Mouse (Mus musculus) small intestine, adult 2 months (tissue): ENCODE measurements around the gene Ankrd61. TPM values are rescaled to one million over a fixed set of nuclear protein-coding genes. Genes with fewer than 3 reads are reported as not detected.
A peak's percentile ranks its signal among the peaks of the same experiment; 100 is the strongest.

Experiments used
- H3K27ac ChIP-seq: fragments of 200-500 bp; 2 replicates; pipeline ENCODE4 v1.5.1; 2012; ENCODE audit warnings: low read depth, low read length, control low read depth, inconsistent platforms; ENCODE audit not compliant: insufficient read depth
- H3K27me3 ChIP-seq: fragments of 200-500 bp; 2 replicates; pipeline ENCODE4 v1.6.1; 2012; ENCODE audit warnings: mild to moderate bottlenecking, moderate library complexity, low read length, inconsistent platforms; ENCODE audit not compliant: control insufficient read depth, insufficient read depth
- H3K36me3 ChIP-seq: fragments of 200-500 bp; 2 replicates; pipeline ENCODE4 v1.6.1; 2012; ENCODE audit warnings: mild to moderate bottlenecking, low read length, control low read depth, inconsistent platforms; ENCODE audit not compliant: control insufficient read depth, insufficient read depth
- H3K4me1 ChIP-seq: fragments of 200-500 bp; 2 replicates; pipeline ENCODE4 v1.6.1; 2012; ENCODE audit warnings: low read length, inconsistent platforms, mixed read lengths; ENCODE audit not compliant: control insufficient read depth, insufficient read depth, insufficient read length
- H3K4me3 ChIP-seq: fragments of 200-500 bp; 2 replicates; pipeline ENCODE4 v1.5.1; 2012; ENCODE audit warnings: low read depth, mild to moderate bottlenecking, control low read depth, inconsistent platforms, low read length, moderate library complexity
- CTCF ChIP-seq: fragments of 200-500 bp; IDR thresholded peaks from 2 replicates; pipeline ENCODE4 v1.5.1; 2012; ENCODE audit warnings: low read depth, mild to moderate bottlenecking, control low read depth, inconsistent platforms, low read length, moderate library complexity, mixed read lengths; ENCODE audit not compliant: insufficient replicate concordance, insufficient read length; ENCODE audit errors: extremely low read depth
- POLR2A ChIP-seq: fragments of 200-500 bp; IDR thresholded peaks from 2 replicates; pipeline ENCODE4 v1.6.1; 2012; ENCODE audit warnings: low read depth, mild to moderate bottlenecking, control low read depth, inconsistent platforms, low read length, moderate library complexity
- WGBS: fragments of 180-500 bp; shearing (Covaris S2); methylation state at CpG from one replicate; pipeline ENCODE4 v1.1.7; 2018; 5-methylcytosine and 5-hydroxymethylcytosine counted together
- polyA plus RNA-seq: library from polyadenylated mRNA; depleted of rRNA; stranded (reverse); fragments of >200 nt; gene quantifications from 2 replicates; pipeline ENCODE4 v1.2.3, GENCODE M21; 2012

Ankrd61 gene
- polyA plus RNA-seq, 1 experiment: not detected

DNA sequence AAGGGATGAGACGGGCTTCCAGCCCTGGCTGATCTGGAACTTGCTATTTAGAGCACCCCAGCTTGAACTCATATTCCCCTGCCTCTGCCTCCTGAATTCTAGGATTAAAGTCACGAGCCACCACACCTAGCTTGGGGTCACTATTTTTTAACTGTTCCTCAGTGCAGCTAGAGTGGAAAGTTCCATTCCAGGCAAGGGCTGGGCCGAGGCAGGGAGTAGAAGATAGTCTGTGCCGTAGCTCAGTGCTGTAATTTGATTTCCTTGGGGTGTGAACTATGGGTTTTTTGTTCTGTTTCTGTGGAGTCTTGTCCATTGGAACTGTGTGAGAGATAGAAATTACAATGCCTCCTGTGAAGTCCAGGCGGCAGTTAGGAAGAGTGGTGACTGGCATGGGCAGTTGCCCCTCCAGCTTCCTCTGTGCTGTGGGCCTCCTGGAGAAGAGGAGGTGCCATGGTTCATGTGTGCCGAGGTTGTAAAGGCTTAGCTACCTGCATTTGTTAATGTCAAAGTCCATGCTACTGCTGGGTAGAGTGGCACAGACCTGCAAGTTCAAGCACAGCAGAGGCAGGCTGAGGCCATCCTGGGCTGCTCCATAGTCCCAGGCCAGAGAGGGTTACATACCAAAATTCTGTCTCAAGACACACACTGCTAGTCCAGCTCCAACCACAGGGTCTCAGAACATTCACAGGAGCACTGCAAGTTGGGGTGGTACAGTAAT lies 34.5 kb upstream of the Ankrd61 start:
- Histone ChIP-seq H3K27ac (no peak overlapping the region), H3K36me3 (peaks cover 23% of the 10 kb centered on the region), H3K27me3 (no peaks in the 10 kb centered on the region), H3K4me3 (no peak overlapping the region), H3K4me1 (peaks cover 7% of the 10 kb centered on the region; the same call in 1 of the 2 replicates)
- WGBS: 44% methylated on average over 6 of the region's 6 CpGs
- TF ChIP-seq POLR2A: no peak
- TF ChIP-seq CTCF: no peak

DNA sequence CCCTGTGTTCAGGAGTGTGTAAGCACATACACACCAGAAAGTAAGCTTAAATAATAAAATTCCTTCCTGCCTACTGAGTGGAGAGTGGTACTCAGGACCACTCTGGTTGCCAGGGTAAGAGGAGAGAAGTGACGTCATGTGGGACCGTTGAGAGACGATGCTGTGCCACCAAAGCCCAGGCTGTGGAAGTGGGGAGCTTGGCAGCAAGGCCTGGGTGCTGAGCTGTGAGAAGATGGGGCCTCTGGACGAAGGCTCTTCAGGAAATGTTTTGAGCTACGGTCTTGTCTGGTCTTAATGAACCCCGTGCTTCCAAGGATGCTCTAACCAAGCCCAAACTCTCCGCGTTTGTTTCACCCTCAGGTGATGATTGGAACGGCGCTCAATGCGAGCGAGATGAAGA lies 33.2 kb upstream of the Ankrd61 start:
- Histone ChIP-seq H3K36me3 (peaks cover 28% of the 10 kb centered on the region), H3K4me1 (peaks cover 7% of the 10 kb centered on the region; the same call in 1 of the 2 replicates), H3K27me3 (no peaks in the 10 kb centered on the region), H3K27ac (no peak overlapping the region), H3K4me3 (no peak overlapping the region)
- TF ChIP-seq POLR2A: no peak
- no peak for TF ChIP-seq CTCF
- 96% methylated on average over 12 of the region's 12 CpGs for WGBS

DNA sequence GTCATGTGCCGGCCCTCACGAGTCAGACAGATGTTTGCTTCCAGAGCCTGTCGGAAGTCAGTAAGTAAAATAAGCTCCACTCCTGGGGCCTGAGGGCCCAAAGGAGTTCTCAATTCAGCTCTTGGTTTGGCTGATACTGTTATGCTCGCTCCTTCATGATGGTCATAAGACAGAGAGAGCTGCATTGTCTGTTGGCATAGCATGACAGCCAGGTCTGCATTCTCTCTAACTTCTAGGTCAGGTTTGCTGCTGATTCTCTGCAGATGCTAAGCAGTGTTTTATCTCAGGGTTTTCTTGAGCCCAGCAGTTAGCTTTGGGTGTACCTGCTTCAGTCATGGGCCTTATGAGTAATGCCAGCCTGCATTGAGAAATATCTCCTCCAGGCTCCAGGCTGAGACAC lies 31.8 kb upstream of the Ankrd61 start:
- H3K27me3 ChIP-seq: no peaks in the 10 kb centered on the region
- H3K4me1 ChIP-seq: peaks cover 7% of the 10 kb centered on the region; the same call in 1 of the 2 replicates
- H3K36me3 ChIP-seq: peaks cover 34% of the 10 kb centered on the region
- no peak overlapping the region for H3K27ac ChIP-seq
- 80% methylated on average over 4 of the region's 4 CpGs for whole genome bisulfite sequencing
- no peak overlapping the region for H3K4me3 ChIP-seq
- TF ChIP-seq POLR2A (no peak), CTCF (no peak)

DNA sequence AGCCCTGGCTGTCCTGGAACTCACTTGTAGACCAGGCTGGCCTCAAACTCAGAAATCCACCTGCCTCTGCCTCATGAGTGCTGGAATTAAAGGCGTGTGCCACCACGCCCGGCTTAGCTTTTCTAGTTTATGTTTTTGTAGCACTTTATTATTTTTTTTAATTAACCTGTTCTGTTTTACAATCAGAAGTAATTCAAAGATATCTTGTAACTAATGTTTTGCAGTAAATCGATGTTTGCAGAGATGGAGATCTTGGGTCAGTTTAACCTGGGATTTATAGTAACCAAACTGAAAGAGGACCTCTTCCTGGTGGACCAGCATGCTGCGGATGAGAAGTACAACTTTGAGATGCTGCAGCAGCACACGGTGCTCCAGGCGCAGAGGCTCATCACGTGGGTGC lies 30.4 kb upstream of the Ankrd61 start, which contains the start of gene Gm42421:
Gene Gm42421 (plus strand): TSS at position 301 of the 400 bp plus-strand sequence.
- no peak for TF ChIP-seq POLR2A
- H3K4me3 ChIP-seq: no peak within 1 kb of the TSS
- peaks cover 41% of the 10 kb centered on the region for H3K36me3 ChIP-seq
- no peak within 1 kb of the TSS for H3K27ac ChIP-seq
- H3K4me1 ChIP-seq: peaks cover 7% of the 10 kb centered on the region; the same call in 1 of the 2 replicates
- H3K27me3 ChIP-seq: no peaks in the 10 kb centered on the region
- WGBS: 94% methylated on average over 8 of the region's 8 CpGs

DNA sequence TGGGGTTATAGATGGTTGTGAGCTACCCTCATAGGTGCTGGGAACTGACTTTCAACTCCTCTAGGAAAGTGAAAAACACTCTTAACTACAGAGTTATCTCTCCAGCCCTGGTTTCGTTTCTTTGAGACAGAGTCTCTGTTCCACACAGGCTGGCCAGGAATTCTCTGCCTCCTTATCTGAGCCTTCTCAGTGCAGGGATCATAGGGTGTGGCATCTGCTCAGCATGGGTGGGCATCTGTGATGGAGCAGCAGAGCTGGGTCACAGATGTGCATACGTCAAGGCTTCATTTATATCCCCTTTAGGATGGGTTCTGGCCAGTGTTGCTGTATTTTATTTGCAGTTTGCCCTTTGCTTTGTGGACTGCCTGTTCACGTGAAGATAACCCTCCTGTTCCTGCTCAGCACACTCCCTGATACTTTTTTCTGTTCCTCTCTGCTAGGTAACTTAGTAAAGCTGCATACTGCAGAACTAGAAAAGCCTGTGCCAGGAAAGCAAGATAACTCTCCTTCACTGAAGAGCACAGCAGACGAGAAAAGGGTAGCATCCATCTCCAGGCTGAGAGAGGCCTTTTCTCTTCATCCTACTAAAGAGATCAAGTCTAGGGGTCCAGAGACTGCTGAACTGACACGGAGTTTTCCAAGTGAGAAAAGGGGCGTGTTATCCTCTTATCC lies 27.4 kb upstream of the Ankrd61 start:
- no peaks in the 10 kb centered on the region for H3K27me3 ChIP-seq
- peaks cover 39% of the 10 kb centered on the region for H3K36me3 ChIP-seq
- no peak for TF ChIP-seq POLR2A
- no peak for TF ChIP-seq CTCF
- no peaks in the 10 kb centered on the region for H3K4me1 ChIP-seq
- no peak overlapping the region for H3K27ac ChIP-seq
- no peak overlapping the region for H3K4me3 ChIP-seq
- 76% methylated on average over 6 of the region's 6 CpGs for WGBS

DNA sequence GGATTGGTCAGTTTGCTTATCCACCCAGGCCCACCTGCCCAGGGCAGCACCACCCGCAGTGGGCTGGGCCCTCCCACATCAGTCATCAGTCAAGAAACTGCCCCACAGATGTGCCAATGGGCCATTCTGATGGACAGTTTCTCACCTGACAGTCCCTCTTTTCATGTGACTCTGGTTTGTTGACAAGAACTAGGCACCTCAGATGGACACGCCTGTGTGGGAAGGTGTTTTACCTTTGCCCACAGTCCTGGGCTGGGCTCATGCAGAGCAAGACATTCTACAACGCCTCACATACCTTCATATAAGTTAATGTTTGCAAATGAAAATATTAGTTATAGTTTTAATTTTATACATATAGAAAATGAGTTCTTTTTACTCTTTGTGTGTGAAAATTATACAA lies 20.6 kb upstream of the Ankrd61 start:
- WGBS: 68% methylated on average over 3 of the region's 3 CpGs
- H3K27me3 ChIP-seq: no peaks in the 10 kb centered on the region
- no peak overlapping the region for H3K4me3 ChIP-seq
- TF ChIP-seq CTCF (no peak), POLR2A (no peak)
- H3K27ac ChIP-seq: no peak overlapping the region
- peaks cover 29% of the 10 kb centered on the region for H3K36me3 ChIP-seq
- H3K4me1 ChIP-seq: peaks cover 3% of the 10 kb centered on the region; the same call in 1 of the 2 replicates

DNA sequence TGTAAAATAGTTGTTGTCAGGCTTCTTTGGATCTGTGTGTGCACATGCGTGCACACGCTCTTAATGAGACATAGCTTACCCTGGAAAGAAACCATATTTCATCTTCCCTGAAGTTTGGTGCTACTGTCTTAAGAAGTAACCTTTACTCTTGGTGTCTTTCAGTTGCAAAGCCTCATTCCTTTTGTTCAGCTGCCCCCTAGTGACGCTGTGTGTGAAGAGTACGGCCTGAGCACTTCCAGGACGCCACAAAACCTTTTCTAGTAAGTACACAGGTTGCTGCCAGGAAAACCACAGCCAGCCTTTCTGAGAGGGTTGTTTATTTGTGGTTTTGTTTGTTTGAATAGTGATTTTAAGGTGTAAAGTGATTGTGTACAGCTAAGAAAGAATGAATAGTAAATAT lies 19.9 kb upstream of the Ankrd61 start:
- Histone ChIP-seq H3K27ac (no peak overlapping the region), H3K36me3 (peaks cover 26% of the 10 kb centered on the region), H3K4me1 (peaks cover 3% of the 10 kb centered on the region; the same call in 1 of the 2 replicates), H3K27me3 (no peaks in the 10 kb centered on the region), H3K4me3 (no peak overlapping the region)
- 40% methylated on average over 5 of the region's 5 CpGs for WGBS
- TF ChIP-seq POLR2A (no peak), CTCF (peak; percentile 69; the same call in 1 of the 2 replicates)
